Mouse (Mus musculus) lung, adult 2 months (tissue): ENCODE measurements around the gene Stk32c. TPM values are rescaled to one million over a fixed set of nuclear protein-coding genes. Genes with fewer than 3 reads are reported as not detected.

Experiments used
- DNase-seq: peaks from one replicate; pipeline ENCODE4 v3.0.0; 2022
- H3K4me1 ChIP-seq: fragments of 200-500 bp; 2 replicates; pipeline ENCODE4 v1.6.1; 2011; ENCODE audit warnings: low read length; ENCODE audit not compliant: control insufficient read depth, insufficient read depth
- H3K4me3 ChIP-seq: fragments of 200-500 bp; replicated peaks from 2 replicates; pipeline ENCODE3; 2011; ENCODE audit warnings: low read depth, mild to moderate bottlenecking, control low read depth, low read length; ENCODE audit errors: extremely low read depth
- CTCF ChIP-seq: fragments of 200-500 bp; IDR thresholded peaks from 2 replicates; pipeline ENCODE4 v1.5.1; 2011; ENCODE audit warnings: mild to moderate bottlenecking, low read length, control low read depth; ENCODE audit not compliant: insufficient read depth
- POLR2A ChIP-seq: fragments of 200-500 bp; IDR thresholded peaks from 2 replicates; pipeline ENCODE4 v1.6.1; 2011; ENCODE audit warnings: low read depth, mild to moderate bottlenecking, control low read depth, low read length, borderline replicate concordance; ENCODE audit errors: extremely low read depth
- WGBS: fragments of 180-500 bp; shearing (Covaris S2); methylation state at CpG from one replicate; pipeline ENCODE4 v1.1.7; 2018; 5-methylcytosine and 5-hydroxymethylcytosine counted together
- polyA plus RNA-seq: library from polyadenylated mRNA; depleted of rRNA; stranded (reverse); fragments of >200 nt; gene quantifications from 2 replicates; pipeline ENCODE4 v1.2.3, GENCODE M21; 2012

The Stk32c gene
- polyA plus RNA-seq, 1 experiment, result 1.5 TPM

DNA sequence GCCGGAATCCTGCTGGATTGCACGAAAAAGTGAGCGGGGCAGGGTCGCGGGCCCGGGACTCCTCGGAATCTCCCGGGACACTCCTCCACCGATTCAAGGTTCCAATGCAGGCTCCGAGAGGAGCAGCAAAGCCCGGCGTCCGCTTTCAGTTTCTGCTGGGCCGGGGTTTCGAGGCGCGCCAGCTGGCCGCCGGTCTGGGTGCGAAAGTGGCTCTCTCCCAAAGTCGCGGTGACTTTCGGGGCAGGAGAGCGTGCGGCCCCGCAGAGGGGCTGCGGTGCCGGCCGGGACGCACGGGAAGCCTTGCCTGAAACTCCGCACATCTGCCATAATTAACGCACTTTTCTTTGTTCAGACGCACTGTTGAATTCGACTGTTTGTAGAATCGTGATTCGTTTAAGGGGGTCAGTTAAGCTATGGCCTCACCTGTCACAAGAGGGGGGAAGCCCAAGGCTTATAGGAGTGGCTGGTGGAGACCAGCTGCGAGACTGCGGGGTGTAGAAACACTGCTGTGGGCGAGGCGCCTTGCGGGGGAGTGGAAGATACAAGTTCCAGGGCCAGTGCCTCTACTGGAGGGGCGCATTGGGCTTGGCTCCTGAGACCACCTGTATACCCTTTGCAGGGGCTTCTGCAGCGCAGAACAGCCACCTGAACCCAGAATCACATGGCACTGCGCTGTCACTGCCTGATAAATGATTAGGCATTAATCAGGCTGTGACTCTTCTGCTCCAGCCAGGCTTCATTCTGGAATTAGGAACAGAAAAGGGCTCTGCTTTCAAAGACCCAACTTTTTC lies 35.7 kb upstream of the Stk32c start:
- peaks cover 47% of the 10 kb centered on the region for H3K4me1 ChIP-seq
- DNase-seq, result peak; percentile 48
- 0 out of 2 replicates have a peak, but pooled peaks have one; percentile 15 for TF ChIP-seq POLR2A
- no peak for TF ChIP-seq CTCF

DNA sequence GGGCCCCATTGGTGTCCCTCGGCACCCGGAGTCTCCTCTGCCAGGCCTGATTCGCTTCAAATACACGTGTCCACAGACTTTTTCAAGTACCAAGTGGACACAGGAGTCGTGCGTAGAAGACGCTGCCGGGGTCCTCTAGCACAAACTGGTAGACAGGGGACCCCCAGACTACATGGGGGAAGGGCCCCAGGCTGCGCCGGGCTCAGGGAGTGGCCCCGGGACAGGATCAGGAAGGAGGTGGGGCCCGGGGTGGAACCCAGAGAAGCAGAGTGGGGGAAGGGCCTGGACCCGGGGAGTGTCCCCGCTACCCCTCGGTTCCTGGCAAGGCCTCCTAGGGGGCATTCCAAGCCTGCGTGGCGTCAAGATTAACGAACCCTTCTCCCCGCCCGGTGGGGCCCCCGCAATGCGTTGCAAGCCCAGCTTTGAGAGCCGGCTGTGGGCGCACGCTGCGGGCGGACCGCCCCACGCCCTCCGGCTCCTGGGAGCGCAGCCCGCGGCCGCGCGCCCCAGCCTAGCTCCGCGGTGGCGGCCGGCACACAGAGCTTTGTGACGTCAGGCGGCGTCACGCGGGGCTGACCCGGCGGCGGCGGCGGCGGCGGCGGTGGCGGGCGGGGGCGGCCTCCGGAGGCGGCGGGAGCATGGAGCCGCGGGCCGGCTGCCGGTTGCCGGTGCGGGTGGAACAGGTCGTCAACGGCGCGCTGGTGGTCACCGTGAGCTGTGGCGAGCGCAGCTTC lies 34.9 kb upstream of the Stk32c start, which contains the start of gene Pwwp2b:
Pwwp2b (plus strand) TSS at position 602 of the 734 bp plus-strand sequence.
- Histone ChIP-seq H3K4me1 (peaks cover 39% of the 10 kb centered on the region), H3K4me3 (peak within 1 kb of the TSS; percentile 93)
- DNase-seq, result peak; percentile 91
- 1% methylated on average over 72 of the region's 72 CpGs for WGBS
- TF ChIP-seq CTCF (no peak), POLR2A (peak; percentile 64; the same call in 1 of the 2 replicates)

More for the DNA sequence above, 35.7 kb upstream of the Stk32c start:
- peak overlapping the region; percentile 93 for H3K4me3 ChIP-seq
- WGBS, result 2% methylated on average over 45 of the region's 45 CpGs

DNA sequence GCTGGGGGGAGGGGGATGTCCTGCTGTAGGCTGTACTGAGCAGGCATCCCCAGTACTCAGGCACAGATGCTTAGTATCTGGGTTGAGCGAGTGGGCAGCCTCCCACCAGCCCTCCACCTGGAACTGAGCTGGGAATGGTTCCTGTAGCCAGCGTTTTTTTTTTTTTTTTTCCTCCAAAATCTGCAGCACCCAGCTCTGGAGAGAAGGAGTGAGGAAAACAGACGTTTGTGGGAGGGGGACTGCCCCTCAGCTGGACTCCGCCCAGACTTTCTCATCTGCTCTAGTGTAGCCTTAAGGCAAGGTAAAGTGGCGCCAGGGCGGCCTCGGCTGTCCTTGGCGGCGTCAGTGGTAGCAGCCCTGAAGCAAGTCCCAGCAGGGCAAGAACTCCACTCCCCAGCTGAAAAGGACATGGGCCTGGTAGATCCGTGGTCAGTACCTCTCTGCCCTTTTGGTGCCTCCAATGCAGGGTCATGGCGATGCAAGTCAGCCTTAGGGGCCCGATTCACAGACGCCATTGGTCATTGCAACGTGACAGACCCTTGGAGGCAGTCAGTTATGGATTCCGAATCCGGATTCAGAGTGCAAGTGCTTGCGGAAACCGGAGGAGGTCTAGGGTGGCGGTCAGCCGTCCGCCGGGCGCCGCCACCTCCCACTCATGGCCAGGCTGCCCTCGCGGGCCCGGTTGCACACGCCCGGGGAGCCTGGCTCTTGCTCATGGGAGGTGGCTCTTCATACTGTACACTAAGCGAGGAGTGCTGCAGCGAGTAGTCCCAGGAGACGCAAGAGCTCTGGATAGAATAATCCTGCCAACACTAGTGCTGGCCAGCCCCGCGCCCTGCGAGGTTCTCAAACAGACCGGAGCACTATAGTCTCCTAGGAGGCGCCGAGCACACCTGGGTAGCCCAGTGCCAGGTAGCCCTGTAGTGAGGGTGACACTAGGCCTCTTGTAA lies 34.1 kb upstream of the Stk32c start:
- peak; percentile 53; the same call in 1 of the 2 replicates for TF ChIP-seq POLR2A
- TF ChIP-seq CTCF, result no peak
- DNase-seq, result peak; percentile 72
- H3K4me1 ChIP-seq, result peaks cover 32% of the 10 kb centered on the region
- 17% methylated on average over 38 of the region's 38 CpGs for WGBS
- peak overlapping the region; percentile 89 for H3K4me3 ChIP-seq

DNA sequence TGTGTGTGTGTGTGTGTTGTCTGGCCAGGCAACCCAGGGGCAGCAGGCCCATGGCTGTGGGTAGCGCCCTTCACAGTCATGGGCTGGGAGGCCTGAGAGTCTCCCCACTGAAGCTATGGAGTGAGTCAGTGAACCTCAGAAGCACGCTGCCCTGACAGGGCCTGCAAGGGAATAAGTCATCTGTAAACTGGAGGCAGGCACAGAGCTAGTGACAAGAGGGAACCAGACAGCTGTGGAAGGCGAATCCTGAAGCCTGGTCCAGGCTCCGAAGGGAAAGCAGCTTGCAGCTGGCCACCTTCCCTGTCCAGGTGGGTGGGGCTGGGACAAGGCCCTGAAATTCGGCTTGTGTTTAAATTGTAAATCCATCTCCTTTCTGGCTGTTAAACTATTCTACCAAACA lies 33.0 kb upstream of the Stk32c start:
- TF ChIP-seq POLR2A, result no peak
- TF ChIP-seq CTCF, result no peak
- 67% methylated on average over 5 of the region's 5 CpGs for WGBS
- Histone ChIP-seq H3K4me1 (peaks cover 22% of the 10 kb centered on the region), H3K4me3 (no peak overlapping the region)
- no peak for DNase-seq

DNA sequence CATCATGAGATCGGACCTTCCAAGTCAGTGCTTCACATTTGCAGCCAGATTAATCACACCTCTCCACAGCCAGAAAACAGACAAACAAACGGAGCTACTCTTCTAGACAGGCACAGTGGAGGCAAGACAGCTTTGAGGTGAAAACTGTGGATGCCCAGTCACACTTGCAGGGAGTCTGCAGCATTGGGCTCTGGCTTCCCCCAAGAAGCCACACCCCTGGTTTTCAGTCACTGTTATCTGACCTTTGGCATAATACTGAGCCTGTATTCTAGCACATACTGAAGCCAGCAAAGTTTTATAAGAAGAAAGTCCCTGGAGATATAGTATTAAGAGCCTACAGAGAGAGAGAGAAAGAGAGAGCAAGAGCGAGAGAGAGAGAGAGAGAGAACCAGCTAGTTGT lies 26.3 kb upstream of the Stk32c start:
- 77% methylated on average over 3 of the region's 3 CpGs for WGBS
- no peak for DNase-seq
- no peak for TF ChIP-seq POLR2A
- no peak for TF ChIP-seq CTCF
- Histone ChIP-seq H3K4me1 (peaks cover 6% of the 10 kb centered on the region), H3K4me3 (no peak overlapping the region)

DNA sequence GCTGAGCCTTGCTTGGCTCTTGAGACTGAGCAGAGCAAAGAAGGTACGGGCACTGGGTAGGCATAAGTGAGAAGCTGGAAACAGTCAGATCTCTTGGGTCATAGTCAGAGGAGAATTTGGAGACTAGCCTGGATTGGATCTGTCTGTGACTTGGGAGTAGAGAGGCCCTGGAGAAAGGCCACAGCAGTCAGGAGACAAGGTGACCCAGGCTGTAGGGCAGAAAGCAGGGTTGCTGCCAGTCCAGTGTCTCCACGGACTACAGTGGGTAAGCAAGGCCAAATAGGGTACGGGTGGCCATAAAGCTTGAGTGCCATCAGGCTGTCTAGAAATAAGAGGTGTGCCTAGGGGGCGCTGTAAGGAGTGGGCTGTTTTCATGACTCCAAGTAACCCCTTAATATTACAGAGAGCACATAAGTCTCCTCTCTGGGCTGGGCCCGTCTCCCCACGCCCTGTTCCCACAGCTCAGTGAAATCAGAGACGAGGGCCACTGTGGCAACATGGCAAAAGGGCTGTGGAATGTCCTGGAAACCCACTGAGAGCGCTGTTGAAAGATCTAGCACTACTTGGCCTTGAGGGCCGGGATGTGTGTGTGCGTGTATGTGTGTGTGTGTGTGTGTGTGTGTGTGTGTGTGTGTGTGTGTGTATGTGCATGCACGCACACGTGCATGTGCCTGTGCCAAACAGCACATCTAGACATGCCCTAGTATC lies 22.7 kb upstream of the Stk32c start:
- TF ChIP-seq POLR2A (no peak), CTCF (no peak)
- Histone ChIP-seq H3K4me3 (no peak overlapping the region), H3K4me1 (peaks cover 9% of the 10 kb centered on the region)
- DNase-seq, result no peak
- WGBS, result 69% methylated on average over 12 of the region's 12 CpGs

DNA sequence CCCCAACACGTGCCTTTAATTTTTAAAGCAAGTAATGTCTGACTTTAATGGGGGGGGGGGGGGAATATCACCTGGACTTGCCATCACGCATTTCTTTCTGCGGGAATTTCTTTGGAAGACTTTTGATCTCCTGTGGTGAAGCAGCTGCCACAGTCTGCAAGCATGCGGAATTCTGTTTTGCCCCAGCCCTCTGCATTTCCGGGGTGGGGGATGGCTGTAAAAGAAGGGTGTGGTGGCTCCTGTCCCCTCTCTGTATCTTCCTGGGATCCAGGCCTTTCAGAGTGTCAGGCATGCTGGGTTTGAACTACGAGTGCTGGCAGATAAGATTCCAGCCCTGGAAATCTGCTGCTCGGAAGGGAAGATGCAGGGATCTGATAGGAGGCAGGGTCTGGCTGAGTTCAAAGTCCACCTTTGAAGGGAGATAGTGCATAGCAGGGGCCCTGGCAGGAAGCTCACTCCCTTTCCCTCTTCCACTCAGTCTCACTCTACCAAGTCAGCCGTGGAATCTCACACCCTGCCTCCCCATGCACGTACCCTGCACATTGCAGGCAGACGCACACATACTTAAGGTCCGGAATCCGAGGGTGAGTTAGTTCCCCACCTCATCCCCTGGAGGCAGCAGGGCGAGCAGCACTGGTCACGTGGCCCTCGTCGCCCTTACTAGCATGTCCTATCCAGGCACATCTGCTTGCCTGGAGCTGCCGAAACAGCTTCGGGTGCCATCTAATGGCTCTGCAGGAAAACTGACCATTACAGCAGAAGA lies 21.5 kb upstream of the Stk32c start:
- WGBS, result 24% methylated on average over 18 of the region's 18 CpGs
- TF ChIP-seq CTCF (peak; percentile 19; the same call in 1 of the 2 replicates), POLR2A (no peak)
- DNase-seq, result peak; percentile 47
- no peak overlapping the region for H3K4me3 ChIP-seq
- H3K4me1 ChIP-seq, result peaks cover 9% of the 10 kb centered on the region

DNA sequence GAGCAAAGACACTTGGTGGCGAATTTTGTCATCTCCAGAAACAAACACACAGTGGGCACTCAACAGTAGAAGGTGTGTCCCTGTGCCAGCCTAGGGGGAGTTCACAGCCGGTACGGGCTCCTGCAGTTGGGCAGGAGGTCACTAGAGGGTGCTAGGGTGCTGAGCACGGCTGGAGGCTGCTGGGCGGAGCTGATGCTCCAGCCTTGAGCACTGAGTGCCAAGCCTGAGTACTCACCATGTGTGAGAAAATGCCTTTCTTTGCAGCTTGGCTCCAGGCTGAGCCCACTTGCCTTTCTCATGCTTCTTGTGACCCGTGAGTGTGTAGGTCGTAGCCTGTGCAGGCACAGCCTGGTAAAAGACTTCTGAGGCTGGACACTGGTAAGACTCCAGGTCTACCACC lies 20.6 kb upstream of the Stk32c start:
- TF ChIP-seq CTCF, result peak; percentile 96
- TF ChIP-seq POLR2A, result no peak
- DNase-seq, result peak; percentile 92
- WGBS, result 2% methylated on average over 7 of the region's 7 CpGs
- no peak overlapping the region for H3K4me3 ChIP-seq
- peaks cover 15% of the 10 kb centered on the region for H3K4me1 ChIP-seq
